Mouse (Mus musculus) T-cell, adult 66 days (primary cell): ENCODE measurements around the gene Tmem150a. TPM values are rescaled to one million over a fixed set of nuclear protein-coding genes. Genes with fewer than 3 reads are reported as not detected.

Experiments used
- total RNA-seq, 2 experiments: library from RNA; stranded (reverse); gene quantifications; 3 replicates in 1 of 2; 4 replicates in 1 of 2; pipeline ENCODE4 v1.2.4; 2023

Tmem150a gene
- total RNA-seq, result 1 to 10 TPM; 2.0 to 2.6 TPM

DNA sequence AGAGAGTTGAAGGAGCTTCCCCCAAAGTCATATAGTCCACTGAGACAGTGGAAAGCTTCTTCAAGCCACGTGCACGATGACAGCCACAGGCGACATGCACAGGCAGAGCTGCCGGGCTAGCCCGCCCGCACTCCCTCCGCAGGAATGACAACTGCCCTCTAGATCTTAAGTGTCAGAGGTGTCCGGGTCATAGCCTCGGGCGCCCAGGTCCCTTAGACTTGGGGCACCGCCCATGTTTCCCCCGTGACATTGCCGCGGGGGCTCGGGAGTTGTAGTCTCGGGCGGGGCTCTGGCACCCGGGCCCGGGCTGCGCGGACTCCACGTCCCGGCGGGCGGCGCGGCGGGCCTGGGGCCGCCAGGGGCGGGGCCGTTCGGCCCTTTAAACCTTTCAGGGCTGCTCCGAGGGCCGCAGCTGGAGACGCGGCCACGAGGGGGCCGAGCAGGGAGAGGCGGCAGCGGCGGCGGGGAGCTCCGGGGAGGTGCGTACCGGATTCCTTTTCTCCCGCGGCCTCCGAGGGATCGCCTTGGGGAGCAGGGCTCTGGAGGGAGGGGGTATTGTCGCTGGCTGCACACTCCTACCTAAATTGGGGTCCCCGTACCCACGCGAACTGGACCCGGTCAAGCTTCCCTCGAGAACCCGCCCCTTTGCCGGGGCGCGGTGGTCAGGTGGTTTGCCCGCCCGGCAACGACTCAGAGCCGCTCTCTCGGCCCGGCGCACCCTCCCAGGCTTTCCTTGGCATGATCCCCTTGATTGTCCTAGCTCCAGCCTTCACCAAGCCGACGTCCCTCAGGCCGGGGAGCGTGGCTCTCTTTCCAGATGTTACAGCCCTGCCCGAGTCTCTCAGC is at the start of gene Tmem150a:
Tmem150a (plus strand) TSS at position 382 of the 846 bp plus-strand sequence.

DNA sequence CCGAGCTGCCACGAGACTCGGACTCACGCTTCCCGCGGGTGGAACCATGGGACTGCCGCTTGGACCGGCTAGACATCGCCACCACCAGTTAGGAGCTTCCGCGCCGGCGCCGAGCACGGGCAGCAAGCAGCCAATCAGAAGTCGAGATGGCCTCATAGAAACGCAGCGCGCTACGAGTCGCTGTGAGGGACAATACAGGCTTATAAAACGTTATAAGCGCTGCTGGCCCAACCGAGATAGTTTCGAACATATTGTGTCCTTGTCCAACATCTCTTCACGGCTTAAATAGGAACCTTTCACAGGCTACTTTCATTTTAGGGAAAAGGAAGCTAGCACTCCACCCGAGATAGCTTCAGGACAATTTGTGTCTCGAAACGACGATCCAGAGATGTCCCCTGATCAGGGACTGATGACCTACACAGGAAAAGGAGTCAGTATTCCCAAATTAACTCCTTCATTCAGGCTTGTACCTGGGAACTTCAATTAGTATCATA is 10.1 kb upstream of the Tmem150a start, which contains the start of gene Usp39:
Usp39 (minus strand) TSS at position 111 of the 494 bp plus-strand sequence.

GRCm38 (mm10) chr6:72347166-72347941 is 7.9 kb upstream of the Tmem150a start, which contains the start of gene 0610030E20Rik:
Gene 0610030E20Rik (plus strand): TSS chr6:72347317.

DNA sequence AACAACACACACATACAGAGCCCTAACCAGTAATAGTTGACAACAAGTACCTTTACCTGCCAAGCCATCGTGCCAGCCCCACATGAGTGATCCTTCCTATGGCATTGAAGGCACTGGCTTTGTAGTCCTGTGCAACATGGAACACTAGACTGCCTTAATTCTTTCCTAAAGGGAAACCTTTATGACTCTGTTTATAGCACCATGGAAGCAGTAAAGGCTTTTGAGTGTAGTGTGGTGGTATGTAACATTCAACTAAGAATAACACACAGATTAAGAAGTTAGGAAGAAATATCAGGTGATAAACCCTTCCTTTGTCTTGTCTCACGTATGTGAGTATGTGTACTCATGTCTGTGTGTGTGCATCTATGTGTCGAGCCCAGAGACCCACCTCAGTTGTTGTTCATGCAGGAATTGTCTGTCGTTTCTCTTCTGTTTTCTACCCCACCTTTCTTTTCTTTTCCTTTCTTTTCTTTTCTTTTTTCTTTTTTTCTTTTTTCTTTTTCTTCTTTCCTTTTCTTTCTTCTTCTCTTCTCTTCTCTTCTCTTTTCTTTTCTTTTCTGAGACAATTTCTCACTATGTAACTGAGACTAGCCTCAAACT is 11.7 kb downstream of the Tmem150a start, which contains the start of gene Rnf181:
Rnf181 (minus strand) TSS at position 113 of the 600 bp plus-strand sequence.

GRCm38 (mm10) chr6:72380131-72380770 is 25.0 kb downstream of the Tmem150a start, which contains the start of gene Vamp5:
Gene Vamp5 (minus strand): TSS chr6:72380468.

GRCm38 (mm10) chr6:72389941-72390771 is 34.9 kb downstream of the Tmem150a start, which contains the start of gene Vamp8:
Gene Vamp8 (minus strand): TSS chr6:72390703.

Other genes starting within 250 kb of the Tmem150a start
- not detected for gene Atoh8, start 119.9 kb upstream of the Tmem150a start, total RNA-seq
- gene Sftpb, start 50.8 kb upstream of the Tmem150a start, total RNA-seq, result not detected
- 10 to 100 TPM; 43.4 to 45.8 TPM for gene Usp39, start 10.3 kb upstream of the Tmem150a start, total RNA-seq
- gene 0610030E20Rik, start 8.1 kb upstream of the Tmem150a start, total RNA-seq, result 10 to 100 TPM; 31.7 to 32.4 TPM
- gene Rnf181, start 11.5 kb downstream of the Tmem150a start, total RNA-seq, result 10 to 100 TPM; 74.0 to 85.5 TPM
- gene Vamp5, start 25.0 kb downstream of the Tmem150a start, total RNA-seq, result 10 to 100 TPM; 15.6 to 19.2 TPM
- 10 to 100 TPM; 59.1 to 77.8 TPM for gene Vamp8, start 35.3 kb downstream of the Tmem150a start, total RNA-seq
- gene Ggcx, start 58.9 kb downstream of the Tmem150a start, total RNA-seq, result 10 to 100 TPM in 1 of 2 experiments, 1 to 10 TPM in 1; 9.6 to 14.7 TPM
- 100 to 1,000 TPM; 245 to 265 TPM for gene Mat2a, start 84.1 kb downstream of the Tmem150a start, total RNA-seq
- gene Sh2d6, start 166.3 kb downstream of the Tmem150a start, total RNA-seq, result not detected
- gene Capg, start 188.9 kb downstream of the Tmem150a start, total RNA-seq, result 10 to 100 TPM; 28.8 to 43.3 TPM
- 10 to 100 TPM; 11.1 to 11.3 TPM for gene Elmod3, start 243.0 kb downstream of the Tmem150a start, total RNA-seq
- gene Retsat, start 243.0 kb downstream of the Tmem150a start, total RNA-seq, result 1 to 10 TPM; 8.0 to 8.2 TPM